In the genomic region with DNA sequence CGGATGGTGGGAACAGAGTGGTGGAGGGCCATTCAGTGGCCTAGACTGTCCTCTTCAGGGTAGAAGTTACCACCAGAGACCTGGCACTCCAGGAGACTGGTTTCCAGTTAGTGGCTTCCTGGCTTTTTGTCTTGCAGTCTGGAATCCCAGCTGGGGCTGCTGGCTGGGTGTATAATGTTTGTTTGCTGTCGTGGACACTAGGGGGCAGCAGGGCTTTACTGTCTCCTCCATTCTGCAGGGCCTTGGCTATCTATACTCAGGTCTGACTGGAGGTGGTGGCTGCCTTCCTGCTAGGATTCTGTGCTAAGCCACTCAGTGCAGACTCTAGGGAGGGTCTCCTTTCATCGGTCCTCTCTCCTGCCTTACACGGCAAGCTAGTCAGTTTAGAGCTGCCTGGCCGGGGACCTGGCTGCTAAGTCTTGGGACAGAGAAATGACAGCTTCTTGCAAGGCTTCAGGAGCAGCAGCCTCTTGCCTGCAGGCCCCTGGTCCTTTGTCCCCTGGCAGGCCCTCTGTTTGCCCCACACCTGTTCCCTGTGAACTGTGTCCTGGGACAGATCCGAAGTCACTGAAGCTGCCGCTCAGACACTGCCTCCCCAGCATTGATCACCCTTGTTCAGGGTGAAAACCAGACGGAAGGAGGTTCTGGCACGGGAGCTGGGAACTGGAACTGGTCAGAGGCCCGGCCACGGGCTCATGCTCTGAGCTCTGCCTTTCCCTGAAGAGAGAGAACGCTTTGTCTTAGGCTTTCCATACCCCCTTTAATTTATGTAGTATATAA, we compare ENCODE assay signal across 9 mouse cellular contexts. TPM values are rescaled to one million over a fixed set of nuclear protein-coding genes. Genes with fewer than 3 reads are reported as not detected.
A peak's percentile ranks its signal among the peaks of the same experiment; 100 is the strongest.
DNase-seq lines count a peak whose midpoint lies in the region; ATAC-seq and TF ChIP-seq lines count a peak whose summit lies in the region.
"Had no signal": no experiment of that assay in that cellular context is flagged by ENCODE, and none has a peak within 500 bp of the region (broad histone marks: within the 10 kb centered on the region; RNA-seq: fewer than 3 reads in every experiment).

No protein-coding gene starts in this region.

- no peak overlapping the region for H3K9ac ChIP-seq in intestine, postnatal 0 days (ENCODE audit: low read depth, low read length)
- H3K9ac ChIP-seq in limb, embryonic 14.5 days (ENCODE audit: low read depth, low read length, severe bottlenecking) = no peak overlapping the region

- H3K4me3 ChIP-seq in intestine, postnatal 0 days (ENCODE audit: low read depth, low read length) = no peak overlapping the region
- no peak overlapping the region for H3K4me3 ChIP-seq in limb, embryonic 14.5 days (replicated peaks; ENCODE audit: low read length)
- H3K4me3 ChIP-seq: myocyte had no signal

- peak; percentile 77 for TF ChIP-seq CTCF in intestine, postnatal 0 days (IDR thresholded peaks at IDR 0.05; ENCODE audit: low read depth)

- peak; percentile 75 for DNase-seq in 3T3-L1 (ENCODE audit: low read depth, low spot score)
- DNase-seq in NIH3T3 (ENCODE audit: low read depth) = peak; percentile 73
- DNase-seq in cerebellum, postnatal 14 days = peak; percentile 89 to 93
- DNase-seq in frontal cortex, postnatal 25 days (ENCODE audit: low spot score in 2 of 2) = peak; percentile 61 to 70
- peak; percentile 42 for DNase-seq in limb, embryonic 14.5 days (ENCODE audit: low spot score)
- DNase-seq in naive thymus-derived CD4-positive, alpha-beta T cell, adult 2 months (ENCODE audit: low read depth) = peak; percentile 42
- peak; percentile 80 for DNase-seq in testis, postnatal 10 days (ENCODE audit: low spot score)

- H3K27me3 ChIP-seq in intestine, postnatal 0 days (replicated peaks; ENCODE audit: control insufficient read depth, insufficient read depth, low read length) = no peaks in the 10 kb centered on the region
- no peaks in the 10 kb centered on the region for H3K27me3 ChIP-seq in limb, embryonic 14.5 days (ENCODE audit: control insufficient read depth, insufficient read depth, low read length)

- 68% methylated on average over 12 of the region's 12 CpGs for WGBS in intestine, postnatal 0 days
- WGBS in limb, embryonic 14.5 days = 64% methylated on average over 12 of the region's 12 CpGs

- peak overlapping the region; percentile 21; the same call in 1 of the 2 replicates for H3K27ac ChIP-seq in intestine, postnatal 0 days (ENCODE audit: low read depth, low read length)
- H3K27ac ChIP-seq in limb, embryonic 14.5 days (replicated peaks; ENCODE audit: low read depth, low read length) = no peak overlapping the region

- peaks cover 46% of the 10 kb centered on the region for H3K36me3 ChIP-seq in intestine, postnatal 0 days (ENCODE audit: control insufficient read depth, insufficient read depth)
- peaks cover 25% of the 10 kb centered on the region for H3K36me3 ChIP-seq in limb, embryonic 14.5 days (ENCODE audit: control insufficient read depth, insufficient read depth, low read length)

- H3K9me3 ChIP-seq in intestine, postnatal 0 days (ENCODE audit: control insufficient read depth) = no peaks in the 10 kb centered on the region
- no peaks in the 10 kb centered on the region for H3K9me3 ChIP-seq in limb, embryonic 14.5 days (ENCODE audit: control insufficient read depth, low read length)

- no peak for TF ChIP-seq POLR2A in limb, embryonic 14.5 days (IDR thresholded peaks at IDR 0.05; ENCODE audit: borderline replicate concordance, extremely low read depth, insufficient read depth, insufficient read length)

- 0 out of 2 replicates have a peak, but pooled peaks have one; percentile 25 for ATAC-seq in intestine, postnatal 0 days
- ATAC-seq in limb, embryonic 14.5 days (ENCODE audit: low FRiP score, low read depth) = no peak

- H3K4me1 ChIP-seq in intestine, postnatal 0 days (replicated peaks; ENCODE audit: control insufficient read depth, insufficient read depth, low read length) = no peaks in the 10 kb centered on the region
- no peaks in the 10 kb centered on the region for H3K4me1 ChIP-seq in limb, embryonic 14.5 days (ENCODE audit: control insufficient read depth, insufficient read depth, low read length)

- H3K4me2 ChIP-seq in intestine, postnatal 0 days (replicated peaks; ENCODE audit: low read depth) = no peak overlapping the region
- H3K4me2 ChIP-seq in limb, embryonic 14.5 days (replicated peaks; ENCODE audit: low read depth, low read length, severe bottlenecking) = no peak overlapping the region

RNA-seq across cellular contexts. Expression of a gene that starts 22.4 kb away (rescaled TPM):
- polyA plus RNA-seq in intestine, postnatal 0 days (2015; fragmentation: Nextera tagmentation; extraction: Ambion mirVana) = 13.7 and 14.0 TPM in 2 replicates
- polyA plus RNA-seq in limb, embryonic 14.5 days (2012; rRNA removed) = 35.5 and 42.4 TPM in 2 replicates
- 35.9 and 43.3 TPM in 2 replicates for polyA plus RNA-seq in limb, embryonic 14.5 days (2014; fragmentation: Nextera tagmentation; extraction: Ambion mirVana)

RNA-seq across cellular contexts. Expression of a gene that starts 33.6 kb away (rescaled TPM):
- polyA plus RNA-seq in intestine, postnatal 0 days (2015; fragmentation: Nextera tagmentation; extraction: Ambion mirVana) = 0.14 and 0.25 TPM in 2 replicates
- polyA plus RNA-seq in limb, embryonic 14.5 days (2012; rRNA removed) = 0.23 and 0.36 TPM in 2 replicates
- 0.28 and 0.53 TPM in 2 replicates for polyA plus RNA-seq in limb, embryonic 14.5 days (2014; fragmentation: Nextera tagmentation; extraction: Ambion mirVana)

RNA-seq across cellular contexts. Expression of a gene that starts 56.6 kb away (rescaled TPM):
- polyA plus RNA-seq in intestine, postnatal 0 days (2015; fragmentation: Nextera tagmentation; extraction: Ambion mirVana) = 35.7 and 42.8 TPM in 2 replicates
- polyA plus RNA-seq in limb, embryonic 14.5 days (2012; rRNA removed) = 15.0 and 19.7 TPM in 2 replicates
- 30.0 and 34.5 TPM in 2 replicates for polyA plus RNA-seq in limb, embryonic 14.5 days (2014; fragmentation: Nextera tagmentation; extraction: Ambion mirVana)
